Mouse (Mus musculus): ENCODE data around the gene Slc17a4. TPM values are rescaled to one million over a fixed set of nuclear protein-coding genes. Genes with fewer than 3 reads are reported as not detected.

The Slc17a4 gene
- polyA plus RNA-seq, 1 experiment, result 39.9 TPM

- no peaks in the 10 kb centered on the region for H3K4me1 ChIP-seq (ENCODE audit: control insufficient read depth, insufficient read depth, insufficient read length, low read length)
- peaks cover 6% of the 10 kb centered on the region for H3K36me3 ChIP-seq (ENCODE audit: control insufficient read depth, insufficient read depth, low read length)
- TF ChIP-seq POLR2A (IDR thresholded peaks at IDR 0.05; ENCODE audit: low read depth, low read length) (no peak), CTCF (IDR thresholded peaks at IDR 0.05; ENCODE audit: extremely low read depth, insufficient read length, insufficient replicate concordance, low read depth, low read length) (no peak)
- 72% methylated on average over 4 of the region's 4 CpGs for WGBS
- no peak overlapping the region for H3K27ac ChIP-seq (ENCODE audit: insufficient read depth, low read depth, low read length)
- H3K27me3 ChIP-seq (ENCODE audit: control insufficient read depth, insufficient read depth, low read length), result no peaks in the 10 kb centered on the region
- H3K4me3 ChIP-seq (ENCODE audit: low read depth, low read length), result no peak overlapping the region
Observed at GRCm38 (mm10) chr13:23893269-23893593, 21.6 kb downstream of the Slc17a4 start.

GRCm38 (mm10) chr13:23892592-23893268 lies 22.1 kb downstream of the Slc17a4 start:
- Histone ChIP-seq H3K36me3 (ENCODE audit: control insufficient read depth, insufficient read depth, low read length) (peaks cover 3% of the 10 kb centered on the region), H3K27me3 (ENCODE audit: control insufficient read depth, insufficient read depth, low read length) (no peaks in the 10 kb centered on the region), H3K4me1 (ENCODE audit: control insufficient read depth, insufficient read depth, insufficient read length, low read length) (no peaks in the 10 kb centered on the region), H3K4me3 (ENCODE audit: low read depth, low read length) (no peak overlapping the region), H3K27ac (ENCODE audit: insufficient read depth, low read depth, low read length) (no peak overlapping the region)
- no peak for TF ChIP-seq POLR2A (IDR thresholded peaks at IDR 0.05; ENCODE audit: low read depth, low read length)
- no peak for TF ChIP-seq CTCF (IDR thresholded peaks at IDR 0.05; ENCODE audit: extremely low read depth, insufficient read length, insufficient replicate concordance, low read depth, low read length)
- WGBS, result 63% methylated on average over 9 of the region's 9 CpGs

- Histone ChIP-seq H3K36me3 (ENCODE audit: control insufficient read depth, insufficient read depth, low read length) (no peaks in the 10 kb centered on the region), H3K4me3 (ENCODE audit: low read depth, low read length) (no peak overlapping the region), H3K27ac (ENCODE audit: insufficient read depth, low read depth, low read length) (no peak overlapping the region), H3K4me1 (ENCODE audit: control insufficient read depth, insufficient read depth, insufficient read length, low read length) (no peaks in the 10 kb centered on the region), H3K27me3 (ENCODE audit: control insufficient read depth, insufficient read depth, low read length) (no peaks in the 10 kb centered on the region)
- WGBS, result 78% methylated on average over 6 of the region's 6 CpGs
- TF ChIP-seq CTCF (IDR thresholded peaks at IDR 0.05; ENCODE audit: extremely low read depth, insufficient read length, insufficient replicate concordance, low read depth, low read length), result no peak
- no peak for TF ChIP-seq POLR2A (IDR thresholded peaks at IDR 0.05; ENCODE audit: low read depth, low read length)
Observed at GRCm38 (mm10) chr13:23889011-23889605, 25.7 kb downstream of the Slc17a4 start.

DNA sequence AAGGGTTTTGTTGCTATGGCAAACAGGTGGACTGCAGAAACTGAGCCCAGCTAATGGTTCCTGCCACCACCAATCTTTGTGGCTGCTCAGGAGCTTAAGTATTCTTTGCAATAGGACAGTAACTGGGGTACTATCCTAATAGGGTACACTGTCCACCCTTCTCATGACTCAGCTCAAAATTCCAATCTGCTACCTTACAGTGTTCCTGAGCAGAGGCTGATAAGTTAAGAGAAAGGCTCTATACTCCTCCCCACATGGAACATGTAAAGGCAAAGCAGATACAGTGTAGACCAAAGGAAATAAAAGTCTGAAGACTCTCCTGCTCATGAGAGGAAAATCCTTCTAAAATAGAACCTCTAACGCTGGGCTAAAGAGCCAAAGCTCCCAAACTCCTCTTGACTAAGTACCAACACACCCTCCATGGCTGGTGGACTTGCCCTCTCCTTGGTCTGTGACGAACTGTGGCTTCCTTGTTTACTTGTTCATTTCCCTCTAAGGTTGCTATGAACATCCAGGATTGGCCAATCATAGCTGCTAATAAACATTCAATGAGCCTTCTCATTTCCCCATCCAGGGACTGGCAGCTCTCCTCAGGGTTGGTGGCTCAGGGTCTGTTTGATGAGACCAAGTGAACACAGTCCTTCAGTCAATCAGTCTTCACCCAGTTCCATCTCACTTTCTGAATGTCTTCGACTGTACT lies 27.6 kb downstream of the Slc17a4 start:
- 65% methylated on average over 3 of the region's 3 CpGs for WGBS
- Histone ChIP-seq H3K4me3 (ENCODE audit: low read depth, low read length) (no peak overlapping the region), H3K36me3 (ENCODE audit: control insufficient read depth, insufficient read depth, low read length) (no peaks in the 10 kb centered on the region), H3K27me3 (ENCODE audit: control insufficient read depth, insufficient read depth, low read length) (no peaks in the 10 kb centered on the region), H3K4me1 (ENCODE audit: control insufficient read depth, insufficient read depth, insufficient read length, low read length) (no peaks in the 10 kb centered on the region), H3K27ac (ENCODE audit: insufficient read depth, low read depth, low read length) (no peak overlapping the region)
- TF ChIP-seq CTCF (IDR thresholded peaks at IDR 0.05; ENCODE audit: extremely low read depth, insufficient read length, insufficient replicate concordance, low read depth, low read length) (no peak), POLR2A (IDR thresholded peaks at IDR 0.05; ENCODE audit: low read depth, low read length) (no peak)

DNA sequence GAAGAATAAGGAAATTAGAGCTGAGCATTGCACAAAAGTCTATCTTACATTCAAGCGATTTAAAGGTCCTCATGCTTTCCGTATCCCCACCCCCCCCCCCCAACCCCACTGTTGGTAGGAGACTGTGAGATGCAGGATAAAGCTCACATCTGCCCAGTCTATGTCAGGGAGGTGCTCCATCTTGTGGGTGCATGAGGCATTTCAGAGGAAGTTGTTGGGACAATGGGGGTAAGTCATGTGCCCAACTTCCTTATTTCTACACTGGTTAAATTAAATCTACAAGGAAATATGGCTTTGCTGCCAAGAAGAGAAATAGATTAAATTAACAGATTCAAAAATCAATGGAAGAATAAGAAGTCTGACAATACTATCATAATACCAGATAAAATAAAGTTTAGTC lies 29.3 kb downstream of the Slc17a4 start:
- Histone ChIP-seq H3K4me1 (ENCODE audit: control insufficient read depth, insufficient read depth, insufficient read length, low read length) (no peaks in the 10 kb centered on the region), H3K27ac (ENCODE audit: insufficient read depth, low read depth, low read length) (no peak overlapping the region), H3K4me3 (ENCODE audit: low read depth, low read length) (no peak overlapping the region), H3K27me3 (ENCODE audit: control insufficient read depth, insufficient read depth, low read length) (no peaks in the 10 kb centered on the region), H3K36me3 (ENCODE audit: control insufficient read depth, insufficient read depth, low read length) (no peaks in the 10 kb centered on the region)
- TF ChIP-seq POLR2A (IDR thresholded peaks at IDR 0.05; ENCODE audit: low read depth, low read length), result no peak
- TF ChIP-seq CTCF (IDR thresholded peaks at IDR 0.05; ENCODE audit: extremely low read depth, insufficient read length, insufficient replicate concordance, low read depth, low read length), result peak; percentile 18; the same call in 1 of the 2 replicates
- WGBS, result 33% methylated on average over 2 of the region's 2 CpGs

GRCm38 (mm10) chr13:23879636-23880035 lies 35.2 kb downstream of the Slc17a4 start:
- TF ChIP-seq POLR2A (IDR thresholded peaks at IDR 0.05; ENCODE audit: low read depth, low read length) (no peak), CTCF (IDR thresholded peaks at IDR 0.05; ENCODE audit: extremely low read depth, insufficient read length, insufficient replicate concordance, low read depth, low read length) (no peak)
- no peaks in the 10 kb centered on the region for H3K36me3 ChIP-seq (ENCODE audit: control insufficient read depth, insufficient read depth, low read length)
- WGBS, result 69% methylated on average over 5 of the region's 5 CpGs
- no peak overlapping the region for H3K27ac ChIP-seq (ENCODE audit: insufficient read depth, low read depth, low read length)
- no peaks in the 10 kb centered on the region for H3K27me3 ChIP-seq (ENCODE audit: control insufficient read depth, insufficient read depth, low read length)
- H3K4me1 ChIP-seq (ENCODE audit: control insufficient read depth, insufficient read depth, insufficient read length, low read length), result no peaks in the 10 kb centered on the region
- H3K4me3 ChIP-seq (ENCODE audit: low read depth, low read length), result no peak overlapping the region

GRCm38 (mm10) chr13:23879106-23879505 lies 35.7 kb downstream of the Slc17a4 start:
- WGBS, result 63% methylated on average over 3 of the region's 3 CpGs
- H3K27ac ChIP-seq (ENCODE audit: insufficient read depth, low read depth, low read length), result no peak overlapping the region
- TF ChIP-seq CTCF (IDR thresholded peaks at IDR 0.05; ENCODE audit: extremely low read depth, insufficient read length, insufficient replicate concordance, low read depth, low read length) (no peak), POLR2A (IDR thresholded peaks at IDR 0.05; ENCODE audit: low read depth, low read length) (no peak)
- H3K4me3 ChIP-seq (ENCODE audit: low read depth, low read length), result no peak overlapping the region
- no peaks in the 10 kb centered on the region for H3K4me1 ChIP-seq (ENCODE audit: control insufficient read depth, insufficient read depth, insufficient read length, low read length)
- H3K36me3 ChIP-seq (ENCODE audit: control insufficient read depth, insufficient read depth, low read length), result no peaks in the 10 kb centered on the region
- H3K27me3 ChIP-seq (ENCODE audit: control insufficient read depth, insufficient read depth, low read length), result no peaks in the 10 kb centered on the region

Measured in small intestine, adult 2 months (tissue).